Mouse (Mus musculus): ENCODE measurements around the gene Podxl2. TPM values are rescaled to one million over a fixed set of nuclear protein-coding genes. Genes with fewer than 3 reads are reported as not detected.

The Podxl2 gene
- polyA plus RNA-seq, 1 experiment = 35.8 TPM

DNA sequence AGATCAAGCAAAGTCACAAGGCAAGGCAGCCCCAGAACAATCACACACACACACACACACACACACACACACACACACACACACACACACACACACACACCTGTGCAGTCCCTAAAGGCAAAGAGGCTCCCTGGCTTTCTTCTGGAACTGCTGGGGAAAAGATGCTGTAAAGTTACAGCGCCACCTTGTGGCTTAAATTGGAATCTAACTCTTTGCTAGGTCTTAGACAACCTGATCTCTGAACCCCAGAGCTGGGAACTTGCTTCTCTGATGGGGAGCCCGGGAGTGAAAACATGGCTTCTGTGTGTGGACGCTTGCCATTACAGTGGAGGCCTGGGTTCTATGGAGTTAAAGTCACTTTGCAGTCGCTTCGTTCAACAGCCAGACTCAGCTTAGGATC lies 19.2 kb downstream of the Podxl2 start:
- DNase-seq = peak; percentile 34
- H3K4me1 ChIP-seq (ENCODE audit: control insufficient read depth, insufficient read depth, low read length) = no peaks in the 10 kb centered on the region
- 26% methylated on average over 5 of the region's 5 CpGs for WGBS
- TF ChIP-seq POLR2A (IDR thresholded peaks at IDR 0.05; ENCODE audit: borderline replicate concordance, extremely low read depth, low read depth, low read length) (no peak), CTCF (IDR thresholded peaks at IDR 0.05; ENCODE audit: insufficient read depth, low read length) (no peak)
- no peak overlapping the region for H3K4me3 ChIP-seq (replicated peaks; ENCODE audit: extremely low read depth, low read depth, low read length)

DNA sequence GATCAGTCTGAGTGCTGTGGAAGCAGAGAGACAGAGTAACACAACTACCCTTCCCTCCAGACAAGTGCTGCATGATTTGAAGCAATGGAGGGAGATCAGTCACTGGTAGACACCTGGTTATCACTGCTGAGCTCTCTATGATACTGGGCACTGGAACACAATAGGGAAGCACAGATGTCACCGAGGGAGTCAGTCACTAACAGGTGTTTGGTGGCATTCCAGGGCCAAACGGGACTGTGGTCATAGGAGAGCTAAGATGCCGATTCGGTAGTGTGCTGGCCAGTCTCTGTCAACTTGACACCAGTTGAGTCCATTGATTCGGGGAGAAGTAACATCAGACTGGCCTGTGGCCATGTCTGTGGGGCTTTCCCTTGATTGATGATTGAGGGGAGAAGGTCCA lies 20.3 kb downstream of the Podxl2 start:
- TF ChIP-seq CTCF (IDR thresholded peaks at IDR 0.05; ENCODE audit: insufficient read depth, low read length) (no peak), POLR2A (IDR thresholded peaks at IDR 0.05; ENCODE audit: borderline replicate concordance, extremely low read depth, low read depth, low read length) (no peak)
- no peak overlapping the region for H3K4me3 ChIP-seq (replicated peaks; ENCODE audit: extremely low read depth, low read depth, low read length)
- DNase-seq = no peak
- 72% methylated on average over 5 of the region's 5 CpGs for WGBS
- H3K4me1 ChIP-seq (ENCODE audit: control insufficient read depth, insufficient read depth, low read length) = no peaks in the 10 kb centered on the region

- 81% methylated on average over 7 of the region's 7 CpGs for WGBS
- no peak overlapping the region for H3K4me3 ChIP-seq (replicated peaks; ENCODE audit: extremely low read depth, low read depth, low read length)
- no peaks in the 10 kb centered on the region for H3K4me1 ChIP-seq (ENCODE audit: control insufficient read depth, insufficient read depth, low read length)
- no peak for DNase-seq
- TF ChIP-seq CTCF (IDR thresholded peaks at IDR 0.05; ENCODE audit: insufficient read depth, low read length) (no peak), POLR2A (IDR thresholded peaks at IDR 0.05; ENCODE audit: borderline replicate concordance, extremely low read depth, low read depth, low read length) (no peak)
Measured at GRCm38 (mm10) chr6:88850034-88850433, 24.8 kb downstream of the Podxl2 start.

GRCm38 (mm10) chr6:88849270-88849669 lies 25.6 kb downstream of the Podxl2 start:
- H3K4me1 ChIP-seq (ENCODE audit: control insufficient read depth, insufficient read depth, low read length) = no peaks in the 10 kb centered on the region
- WGBS = 57% methylated on average over 4 of the region's 4 CpGs
- no peak overlapping the region for H3K4me3 ChIP-seq (replicated peaks; ENCODE audit: extremely low read depth, low read depth, low read length)
- peak; percentile 57 for TF ChIP-seq CTCF (IDR thresholded peaks at IDR 0.05; ENCODE audit: insufficient read depth, low read length)
- no peak for TF ChIP-seq POLR2A (IDR thresholded peaks at IDR 0.05; ENCODE audit: borderline replicate concordance, extremely low read depth, low read depth, low read length)
- DNase-seq = peak; percentile 42

- WGBS = 59% methylated on average over 2 of the region's 2 CpGs
- DNase-seq = no peak
- TF ChIP-seq POLR2A (IDR thresholded peaks at IDR 0.05; ENCODE audit: borderline replicate concordance, extremely low read depth, low read depth, low read length) (no peak), CTCF (IDR thresholded peaks at IDR 0.05; ENCODE audit: insufficient read depth, low read length) (no peak)
- Histone ChIP-seq H3K4me1 (ENCODE audit: control insufficient read depth, insufficient read depth, low read length) (no peaks in the 10 kb centered on the region; the same call in 1 of the 2 replicates), H3K4me3 (replicated peaks; ENCODE audit: extremely low read depth, low read depth, low read length) (no peak overlapping the region)
Measured at GRCm38 (mm10) chr6:88847571-88847970, 27.3 kb downstream of the Podxl2 start.

GRCm38 (mm10) chr6:88844901-88845565 lies 29.8 kb downstream of the Podxl2 start:
- no peak overlapping the region for H3K4me3 ChIP-seq (replicated peaks; ENCODE audit: extremely low read depth, low read depth, low read length)
- peaks cover 5% of the 10 kb centered on the region for H3K4me1 ChIP-seq (ENCODE audit: control insufficient read depth, insufficient read depth, low read length)
- 90% methylated on average over 7 of the region's 7 CpGs for WGBS
- TF ChIP-seq CTCF (IDR thresholded peaks at IDR 0.05; ENCODE audit: insufficient read depth, low read length) (no peak), POLR2A (IDR thresholded peaks at IDR 0.05; ENCODE audit: borderline replicate concordance, extremely low read depth, low read depth, low read length) (no peak)
- DNase-seq = no peak

- DNase-seq = no peak
- 85% methylated on average over 9 of the region's 9 CpGs for WGBS
- no peak for TF ChIP-seq CTCF (IDR thresholded peaks at IDR 0.05; ENCODE audit: insufficient read depth, low read length)
- TF ChIP-seq POLR2A (IDR thresholded peaks at IDR 0.05; ENCODE audit: borderline replicate concordance, extremely low read depth, low read depth, low read length) = no peak
- Histone ChIP-seq H3K4me1 (ENCODE audit: control insufficient read depth, insufficient read depth, low read length) (peaks cover 5% of the 10 kb centered on the region), H3K4me3 (replicated peaks; ENCODE audit: extremely low read depth, low read depth, low read length) (no peak overlapping the region)
Measured at GRCm38 (mm10) chr6:88843781-88844725, 30.8 kb downstream of the Podxl2 start.

- TF ChIP-seq CTCF (IDR thresholded peaks at IDR 0.05; ENCODE audit: insufficient read depth, low read length) = no peak
- TF ChIP-seq POLR2A (IDR thresholded peaks at IDR 0.05; ENCODE audit: borderline replicate concordance, extremely low read depth, low read depth, low read length) = no peak
- H3K4me3 ChIP-seq (replicated peaks; ENCODE audit: extremely low read depth, low read depth, low read length) = peak overlapping the region; percentile 69
- 81% methylated on average over 7 of the region's 7 CpGs for WGBS
- peaks cover 5% of the 10 kb centered on the region for H3K4me1 ChIP-seq (ENCODE audit: control insufficient read depth, insufficient read depth, low read length)
- no peak for DNase-seq
Measured at GRCm38 (mm10) chr6:88843241-88843640, 31.6 kb downstream of the Podxl2 start.

DNA sequence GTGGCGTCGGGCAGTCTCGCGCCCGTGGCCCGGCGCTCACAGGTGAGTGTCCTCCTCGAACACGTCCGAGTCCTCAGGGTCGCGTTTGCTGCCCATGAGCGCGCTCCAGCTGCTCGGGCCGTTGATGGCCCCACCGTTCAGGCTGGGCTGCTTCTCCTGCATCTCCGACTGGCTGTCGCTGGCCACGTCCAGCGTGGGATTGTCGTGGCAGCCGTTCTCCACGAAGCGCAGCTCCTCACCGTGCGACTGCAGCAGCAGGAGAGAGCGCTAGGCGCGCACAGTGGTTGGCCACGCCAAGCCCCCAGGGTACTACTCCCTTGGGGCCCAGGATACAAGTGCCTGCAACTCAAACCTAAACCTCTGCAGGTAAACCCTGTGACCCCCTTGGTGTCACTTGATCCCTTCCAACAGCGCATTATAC lies 32.1 kb downstream of the Podxl2 start:
- H3K4me1 ChIP-seq (ENCODE audit: control insufficient read depth, insufficient read depth, low read length) = peaks cover 5% of the 10 kb centered on the region
- no peak for TF ChIP-seq CTCF (IDR thresholded peaks at IDR 0.05; ENCODE audit: insufficient read depth, low read length)
- no peak for TF ChIP-seq POLR2A (IDR thresholded peaks at IDR 0.05; ENCODE audit: borderline replicate concordance, extremely low read depth, low read depth, low read length)
- H3K4me3 ChIP-seq (replicated peaks; ENCODE audit: extremely low read depth, low read depth, low read length) = peak overlapping the region; percentile 69
- WGBS = 1% methylated on average over 32 of the region's 32 CpGs
- no peak for DNase-seq

All from lung, adult 2 months (tissue).